Mouse (Mus musculus): ENCODE measurements around the gene Msh5. TPM values are rescaled to one million over a fixed set of nuclear protein-coding genes. Genes with fewer than 3 reads are reported as not detected.
"Not testable (repeated sequence)": the region's sequence is repeated elsewhere in the genome, so short reads cannot be mapped to it uniquely, and the experiment has no call there.

Gene Msh5
- polyA plus RNA-seq, 1 experiment from 2014 or later = 1.8 TPM

GRCm38 (mm10) chr17:35044904-35045806 is 1.4 kb downstream of the Msh5 start:
- ATAC-seq = no peak
- H3K27ac ChIP-seq (ENCODE audit: low read length) = peak overlapping the region; percentile 91
- peaks cover 20% of the 10 kb centered on the region; the same call in 1 of the 2 replicates for H3K4me1 ChIP-seq (ENCODE audit: insufficient read depth, low read depth, low read length)
- no peak for DNase-seq (ENCODE audit: low spot score)
- no peaks in the 10 kb centered on the region for H3K27me3 ChIP-seq (replicated peaks; ENCODE audit: insufficient read depth, low read length)
- TF ChIP-seq EP300 (IDR thresholded peaks at IDR 0.05) = no peak; the same call in 1 of the 2 replicates
- TF ChIP-seq CTCF (IDR thresholded peaks at IDR 0.05) = no peak
- no peak overlapping the region; the same call in 1 of the 2 replicates for H3K4me3 ChIP-seq (ENCODE audit: low read depth, low read length)
- H3K9ac ChIP-seq (replicated peaks; ENCODE audit: low read depth) = no peak overlapping the region
- H3K9me3 ChIP-seq (ENCODE audit: low read length) = no peaks in the 10 kb centered on the region
- WGBS = 53% methylated on average over 7 of the region's 7 CpGs
- H3K36me3 ChIP-seq (ENCODE audit: insufficient read depth, low read length) = no peaks in the 10 kb centered on the region
- H3K4me2 ChIP-seq (replicated peaks; ENCODE audit: low read depth, low read length) = peak overlapping the region; percentile 99

GRCm38 (mm10) chr17:35043794-35044193 is 2.8 kb downstream of the Msh5 start:
- 51% methylated on average over 4 of the region's 4 CpGs for WGBS
- H3K4me2 ChIP-seq (replicated peaks; ENCODE audit: low read depth, low read length) = no peak overlapping the region
- H3K27ac ChIP-seq (ENCODE audit: low read length) = 0 out of 2 replicates have a peak overlapping the region, but pooled peaks have one; percentile 4

GRCm38 (mm10) chr17:35039121-35039873 is 7.2 kb downstream of the Msh5 start:
- 80% methylated on average over 11 of the region's 11 CpGs for WGBS
- Histone ChIP-seq H3K4me3 (ENCODE audit: low read depth, low read length) (no peak overlapping the region), H3K4me2 (replicated peaks; ENCODE audit: low read depth, low read length) (no peak overlapping the region), H3K9ac (replicated peaks; ENCODE audit: low read depth) (no peak overlapping the region), H3K9me3 (ENCODE audit: low read length) (no peaks in the 10 kb centered on the region), H3K27ac (ENCODE audit: low read length) (no peak overlapping the region), H3K27me3 (replicated peaks; ENCODE audit: insufficient read depth, low read length) (no peaks in the 10 kb centered on the region), H3K36me3 (ENCODE audit: insufficient read depth, low read length) (no peaks in the 10 kb centered on the region), H3K4me1 (ENCODE audit: insufficient read depth, low read depth, low read length) (no peaks in the 10 kb centered on the region)
- DNase-seq (ENCODE audit: low spot score) (no peak), ATAC-seq (no peak)
- TF ChIP-seq CTCF (IDR thresholded peaks at IDR 0.05) = no peak
- TF ChIP-seq EP300 (IDR thresholded peaks at IDR 0.05) = no peak

More at GRCm38 (mm10) chr17:35043794-35044193, 2.8 kb downstream of the Msh5 start:
- Histone ChIP-seq H3K4me1 (ENCODE audit: insufficient read depth, low read depth, low read length) (peaks cover 20% of the 10 kb centered on the region; the same call in 1 of the 2 replicates), H3K9ac (replicated peaks; ENCODE audit: low read depth) (no peak overlapping the region), H3K4me3 (ENCODE audit: low read depth, low read length) (no peak overlapping the region), H3K36me3 (ENCODE audit: insufficient read depth, low read length) (no peaks in the 10 kb centered on the region), H3K27me3 (replicated peaks; ENCODE audit: insufficient read depth, low read length) (no peaks in the 10 kb centered on the region), H3K9me3 (ENCODE audit: low read length) (no peaks in the 10 kb centered on the region)
- DNase-seq (ENCODE audit: low spot score) (peak; percentile 51), ATAC-seq (no peak)
- TF ChIP-seq CTCF (IDR thresholded peaks at IDR 0.05) (no peak), EP300 (IDR thresholded peaks at IDR 0.05) (peak; percentile 31; the same call in 1 of the 2 replicates)

GRCm38 (mm10) chr17:35034896-35035295 is 11.6 kb downstream of the Msh5 start:
- 64% methylated on average over 6 of the region's 6 CpGs for WGBS
- Histone ChIP-seq H3K27me3 (replicated peaks; ENCODE audit: insufficient read depth, low read length) (no peaks in the 10 kb centered on the region), H3K4me3 (ENCODE audit: low read depth, low read length) (no peak overlapping the region), H3K27ac (ENCODE audit: low read length) (no peak overlapping the region), H3K9ac (replicated peaks; ENCODE audit: low read depth) (no peak overlapping the region), H3K9me3 (ENCODE audit: low read length) (no peaks in the 10 kb centered on the region), H3K4me2 (replicated peaks; ENCODE audit: low read depth, low read length) (no peak overlapping the region), H3K36me3 (ENCODE audit: insufficient read depth, low read length) (no peaks in the 10 kb centered on the region), H3K4me1 (ENCODE audit: insufficient read depth, low read depth, low read length) (no peaks in the 10 kb centered on the region)
- ATAC-seq (no peak), DNase-seq (ENCODE audit: low spot score) (no peak)
- TF ChIP-seq EP300 (IDR thresholded peaks at IDR 0.05) (no peak), CTCF (IDR thresholded peaks at IDR 0.05) (no peak)

GRCm38 (mm10) chr17:35033703-35034102 is 12.8 kb downstream of the Msh5 start:
- not testable (repeated sequence) for H3K4me1 ChIP-seq (ENCODE audit: insufficient read depth, low read depth, low read length); H3K4me3 ChIP-seq (ENCODE audit: low read depth, low read length); H3K4me2 ChIP-seq (replicated peaks; ENCODE audit: low read depth, low read length); H3K9ac ChIP-seq (replicated peaks; ENCODE audit: low read depth); H3K9me3 ChIP-seq (ENCODE audit: low read length); DNase-seq (ENCODE audit: low spot score); H3K27ac ChIP-seq (ENCODE audit: low read length); H3K36me3 ChIP-seq (ENCODE audit: insufficient read depth, low read length); H3K27me3 ChIP-seq (replicated peaks; ENCODE audit: insufficient read depth, low read length); ATAC-seq
- 76% methylated on average over 1 of the region's 1 CpGs for WGBS

- Histone ChIP-seq H3K4me1 (ENCODE audit: insufficient read depth, low read depth, low read length) (no peaks in the 10 kb centered on the region), H3K27me3 (replicated peaks; ENCODE audit: insufficient read depth, low read length) (no peaks in the 10 kb centered on the region), H3K4me2 (replicated peaks; ENCODE audit: low read depth, low read length) (no peak overlapping the region), H3K4me3 (ENCODE audit: low read depth, low read length) (no peak overlapping the region), H3K36me3 (ENCODE audit: insufficient read depth, low read length) (no peaks in the 10 kb centered on the region), H3K9ac (replicated peaks; ENCODE audit: low read depth) (no peak overlapping the region), H3K9me3 (ENCODE audit: low read length) (no peaks in the 10 kb centered on the region), H3K27ac (ENCODE audit: low read length) (no peak overlapping the region)
- ATAC-seq (no peak), DNase-seq (ENCODE audit: low spot score) (no peak)
- no peak for TF ChIP-seq EP300 (IDR thresholded peaks at IDR 0.05)
- TF ChIP-seq CTCF (IDR thresholded peaks at IDR 0.05) = 0 out of 2 replicates have a peak, but pooled peaks have one; percentile 22
- whole genome bisulfite sequencing = 63% methylated on average over 8 of the region's 8 CpGs
These were observed 14.1 kb downstream of the Msh5 start for GRCm38 (mm10) chr17:35032323-35032870.

All from lung, postnatal 0 days (tissue).